Mouse (Mus musculus) stomach, embryonic 14.5 days (tissue): ENCODE data around the gene Rhobtb1. TPM values are rescaled to one million over a fixed set of nuclear protein-coding genes. Genes with fewer than 3 reads are reported as not detected.

ENCODE experiments used
- ATAC-seq: fragments of 200-750 bp; cut with Nextera tagmentation; 2 replicates; pipeline ENCODE4 v1.8.0; 2017; ENCODE audit warnings: low read depth, moderate TSS enrichment; ENCODE audit not compliant: insufficient number of reproducible peaks, insufficient read depth, low FRiP score
- H3K27ac ChIP-seq: fragments of 300-500 bp; sonication (generic); 2 replicates; pipeline ENCODE4 v1.5.1; 2014; ENCODE audit warnings: mild to moderate bottlenecking, low read length, moderate library complexity, mixed read lengths
- H3K27me3 ChIP-seq: fragments of 300-500 bp; sonication (generic); 2 replicates; pipeline ENCODE4 v1.6.1; 2014; ENCODE audit warnings: low read length, control low read depth, mixed read lengths; ENCODE audit not compliant: control insufficient read depth, insufficient read depth
- H3K36me3 ChIP-seq: fragments of 300-500 bp; sonication (generic); 2 replicates; pipeline ENCODE4 v1.6.1; 2014; ENCODE audit warnings: mild to moderate bottlenecking, control low read depth, low read length, moderate library complexity, mixed read lengths; ENCODE audit not compliant: control insufficient read depth, insufficient read depth
- H3K4me1 ChIP-seq: fragments of 300-500 bp; sonication (generic); 2 replicates; pipeline ENCODE4 v1.6.1; 2014; ENCODE audit warnings: low read length, control low read depth, mixed read lengths; ENCODE audit not compliant: control insufficient read depth, insufficient read depth
- H3K4me2 ChIP-seq: fragments of 300-500 bp; sonication (generic); replicated peaks from 2 replicates; pipeline ENCODE4 v1.6.1; 2014; ENCODE audit warnings: low read depth, low read length, control low read depth
- H3K4me3 ChIP-seq: fragments of 300-500 bp; sonication (generic); 2 replicates; pipeline ENCODE4 v1.5.1; 2014; ENCODE audit warnings: low read depth, low read length, control low read depth
- H3K9ac ChIP-seq: fragments of 300-500 bp; sonication (generic); replicated peaks from 2 replicates; pipeline ENCODE4 v1.6.1; 2014; ENCODE audit warnings: low read depth, mild to moderate bottlenecking, control low read depth, low read length, moderate library complexity, mixed read lengths
- H3K9me3 ChIP-seq: fragments of 300-500 bp; sonication (generic); 2 replicates; pipeline ENCODE4 v1.6.1; 2016; ENCODE audit warnings: low read depth, low read length, control low read depth; ENCODE audit not compliant: control insufficient read depth
- WGBS: fragments of 180-500 bp; shearing (Covaris S2); extraction: QIAGEN DNeasy Blood & Tissue Kit; methylation state at CpG from one replicate; pipeline ENCODE4 v1.1.7; 2014; 5-methylcytosine and 5-hydroxymethylcytosine counted together
- polyA plus RNA-seq: library from polyadenylated mRNA; unstranded; fragments of >200 nt; fragmentation: Nextera tagmentation; extraction: Ambion mirVana; gene quantifications from 2 replicates; pipeline ENCODE4 v1.2.1, GENCODE M21; 2014

Rhobtb1 gene
- polyA plus RNA-seq, 1 experiment from 2014 or later: 37.0 TPM

- H3K9me3 ChIP-seq: peaks cover 5% of the 10 kb centered on the region; the same call in 1 of the 2 replicates
- peaks cover 23% of the 10 kb centered on the region for H3K36me3 ChIP-seq
- under 1% methylated on average over 21 of the region's 21 CpGs for WGBS
- no peaks in the 10 kb centered on the region for H3K27me3 ChIP-seq
- H3K9ac ChIP-seq: peak overlapping the region; percentile 93
- peaks cover 7% of the 10 kb centered on the region; the same call in 1 of the 2 replicates for H3K4me1 ChIP-seq
- H3K27ac ChIP-seq: peak overlapping the region; percentile 100
- peak; percentile 56 for ATAC-seq
- peak overlapping the region; percentile 70 for H3K4me2 ChIP-seq
- H3K4me3 ChIP-seq: peak overlapping the region; percentile 76
Measured at GRCm38 (mm10) chr10:69213451-69213877, 62.2 kb downstream of the Rhobtb1 start.

- Histone ChIP-seq H3K9ac (peak overlapping the region; percentile 93), H3K27ac (peak overlapping the region; percentile 100), H3K27me3 (no peaks in the 10 kb centered on the region), H3K4me3 (peak overlapping the region; percentile 76), H3K4me1 (peaks cover 7% of the 10 kb centered on the region; the same call in 1 of the 2 replicates), H3K4me2 (peak overlapping the region; percentile 70), H3K36me3 (peaks cover 28% of the 10 kb centered on the region), H3K9me3 (peaks cover 3% of the 10 kb centered on the region; the same call in 1 of the 2 replicates)
- 5% methylated on average over 5 of the region's 5 CpGs for WGBS
- ATAC-seq: no peak
Measured at GRCm38 (mm10) chr10:69213986-69214385, 62.8 kb downstream of the Rhobtb1 start.

GRCm38 (mm10) chr10:69217127-69217690, 66.0 kb downstream of the Rhobtb1 start:
- peaks cover 23% of the 10 kb centered on the region for H3K36me3 ChIP-seq
- WGBS: 93% methylated on average over 4 of the region's 4 CpGs
- no peak for ATAC-seq
- H3K4me1 ChIP-seq: peaks cover 7% of the 10 kb centered on the region; the same call in 1 of the 2 replicates
- no peak overlapping the region for H3K4me3 ChIP-seq
- peaks cover 3% of the 10 kb centered on the region; the same call in 1 of the 2 replicates for H3K9me3 ChIP-seq
- H3K27ac ChIP-seq: no peak overlapping the region
- no peak overlapping the region for H3K4me2 ChIP-seq
- H3K27me3 ChIP-seq: no peaks in the 10 kb centered on the region
- H3K9ac ChIP-seq: no peak overlapping the region

GRCm38 (mm10) chr10:69218458-69219288, 67.4 kb downstream of the Rhobtb1 start:
- ATAC-seq: no peak
- H3K4me1 ChIP-seq: peaks cover 7% of the 10 kb centered on the region; the same call in 1 of the 2 replicates
- peaks cover 3% of the 10 kb centered on the region; the same call in 1 of the 2 replicates for H3K9me3 ChIP-seq
- no peaks in the 10 kb centered on the region for H3K27me3 ChIP-seq
- no peak overlapping the region for H3K9ac ChIP-seq
- H3K27ac ChIP-seq: no peak overlapping the region
- 85% methylated on average over 14 of the region's 14 CpGs for WGBS
- no peak overlapping the region for H3K4me3 ChIP-seq
- H3K36me3 ChIP-seq: peaks cover 23% of the 10 kb centered on the region
- H3K4me2 ChIP-seq: no peak overlapping the region

GRCm38 (mm10) chr10:69219289-69219626, 68.0 kb downstream of the Rhobtb1 start:
- peaks cover 23% of the 10 kb centered on the region for H3K36me3 ChIP-seq
- ATAC-seq: no peak
- no peak overlapping the region for H3K9ac ChIP-seq
- peaks cover 3% of the 10 kb centered on the region; the same call in 1 of the 2 replicates for H3K9me3 ChIP-seq
- H3K27ac ChIP-seq: no peak overlapping the region
- H3K27me3 ChIP-seq: no peaks in the 10 kb centered on the region
- 89% methylated on average over 2 of the region's 2 CpGs for WGBS
- H3K4me1 ChIP-seq: peaks cover 4% of the 10 kb centered on the region; the same call in 1 of the 2 replicates
- no peak overlapping the region for H3K4me2 ChIP-seq
- H3K4me3 ChIP-seq: no peak overlapping the region

GRCm38 (mm10) chr10:69220296-69220695, 69.1 kb downstream of the Rhobtb1 start:
- H3K4me1 ChIP-seq: no peaks in the 10 kb centered on the region
- 80% methylated on average over 6 of the region's 6 CpGs for WGBS
- H3K9me3 ChIP-seq: peaks cover 3% of the 10 kb centered on the region; the same call in 1 of the 2 replicates
- H3K27ac ChIP-seq: no peak overlapping the region
- H3K4me2 ChIP-seq: no peak overlapping the region
- H3K36me3 ChIP-seq: peaks cover 23% of the 10 kb centered on the region
- no peaks in the 10 kb centered on the region for H3K27me3 ChIP-seq
- no peak overlapping the region for H3K9ac ChIP-seq
- no peak overlapping the region for H3K4me3 ChIP-seq
- no peak for ATAC-seq

- no peak overlapping the region for H3K4me2 ChIP-seq
- H3K4me1 ChIP-seq: no peaks in the 10 kb centered on the region
- H3K27ac ChIP-seq: no peak overlapping the region
- no peak overlapping the region for H3K4me3 ChIP-seq
- 93% methylated on average over 9 of the region's 9 CpGs for WGBS
- H3K9ac ChIP-seq: no peak overlapping the region
- H3K36me3 ChIP-seq: peaks cover 16% of the 10 kb centered on the region
- no peak for ATAC-seq
- peaks cover 3% of the 10 kb centered on the region; the same call in 1 of the 2 replicates for H3K9me3 ChIP-seq
- H3K27me3 ChIP-seq: no peaks in the 10 kb centered on the region
Measured at GRCm38 (mm10) chr10:69221148-69221547, 69.9 kb downstream of the Rhobtb1 start.

- Histone ChIP-seq H3K27ac (no peak overlapping the region), H3K9me3 (no peaks in the 10 kb centered on the region), H3K4me3 (no peak overlapping the region), H3K9ac (no peak overlapping the region), H3K4me2 (no peak overlapping the region), H3K36me3 (peaks cover 11% of the 10 kb centered on the region), H3K27me3 (no peaks in the 10 kb centered on the region), H3K4me1 (no peaks in the 10 kb centered on the region)
- WGBS: 79% methylated on average over 3 of the region's 3 CpGs
- ATAC-seq: no peak
Measured at GRCm38 (mm10) chr10:69221955-69222354, 70.7 kb downstream of the Rhobtb1 start.
